Mouse (Mus musculus) C2C12 (cell line): ENCODE measurements around the gene Gys1. TPM values are rescaled to one million over a fixed set of nuclear protein-coding genes. Genes with fewer than 3 reads are reported as not detected.
"Not testable (repeated sequence)": the region's sequence is repeated elsewhere in the genome, so short reads cannot be mapped to it uniquely, and the experiment has no call there.

Source experiments
- H3K27me3 ChIP-seq: one replicate; pipeline ENCODE4 v1.6.1; 2011; ENCODE audit not compliant: control insufficient read depth, insufficient read depth, insufficient read length
- H3K36me3 ChIP-seq: one replicate; pipeline ENCODE4 v1.6.1; 2011; ENCODE audit not compliant: control insufficient read depth, insufficient read depth
- H3K4me3 ChIP-seq: one replicate; pipeline ENCODE4 v1.5.1; 2011; ENCODE audit warnings: mild to moderate bottlenecking, control low read depth; ENCODE audit not compliant: poor library complexity, insufficient read depth, severe bottlenecking
- H3K79me2 ChIP-seq: one replicate; pipeline ENCODE4 v1.6.1; 2011; ENCODE audit not compliant: control insufficient read depth, insufficient read depth
- H3K79me3 ChIP-seq: one replicate; pipeline ENCODE4 v1.6.1; 2011; ENCODE audit warnings: low read depth, control low read depth
- H3ac ChIP-seq: one replicate; pipeline ENCODE3; 2011; ENCODE audit warnings: low read depth; ENCODE audit not compliant: control insufficient read depth, insufficient read length
- CEBPB ChIP-seq: IDR thresholded peaks from one replicate; pipeline ENCODE4 v1.6.1; 2011; ENCODE audit warnings: low read depth, mild to moderate bottlenecking, control low read depth, moderate library complexity
- CTCF ChIP-seq: IDR thresholded peaks from one replicate; pipeline ENCODE4 v1.5.1; 2011; ENCODE audit not compliant: control insufficient read depth, insufficient read depth, insufficient read length
- FOSL1 ChIP-seq: IDR thresholded peaks from one replicate; pipeline ENCODE4 v1.8.0; 2011; ENCODE audit warnings: mild to moderate bottlenecking, low read length; ENCODE audit not compliant: poor library complexity, insufficient read depth, severe bottlenecking
- MAX ChIP-seq: IDR thresholded peaks from one replicate; pipeline ENCODE4 v1.6.1; 2011; ENCODE audit warnings: mild to moderate bottlenecking, control low read depth
- MYOD1 ChIP-seq: IDR thresholded peaks from one replicate; pipeline ENCODE4 v1.6.1; 2011; ENCODE audit warnings: low read depth; ENCODE audit not compliant: control insufficient read depth, insufficient read length
- MYOG ChIP-seq: IDR thresholded peaks from one replicate; pipeline ENCODE4 v1.6.1; 2011; ENCODE audit not compliant: control insufficient read depth, insufficient read length; ENCODE audit errors: extremely low read depth
- USF1 ChIP-seq: IDR thresholded peaks from one replicate; pipeline ENCODE4 v1.6.1; 2011; ENCODE audit warnings: low read depth, mild to moderate bottlenecking, control low read depth, moderate library complexity
- polyA plus RNA-seq: library from polyadenylated mRNA; unstranded; fragments of >200 nt; fragmentation: generic; extraction: Trizol; gene quantifications from one replicate; pipeline ENCODE4 v1.2.1, GENCODE M21; 2012; ENCODE audit warnings: missing spikeins

The Gys1 gene
- polyA plus RNA-seq, 1 experiment, result 25.2 TPM

GRCm38 (mm10) chr7:45462325-45462724 is 27.7 kb downstream of the Gys1 start:
- peaks cover 72% of the 10 kb centered on the region for H3K79me2 ChIP-seq
- H3ac ChIP-seq, result no peak overlapping the region
- H3K4me3 ChIP-seq, result no peak overlapping the region
- H3K79me3 ChIP-seq, result peaks cover 60% of the 10 kb centered on the region
- H3K27me3 ChIP-seq, result no peaks in the 10 kb centered on the region
- peaks cover 65% of the 10 kb centered on the region for H3K36me3 ChIP-seq
- TF ChIP-seq MYOD1 (no peak), MYOG (no peak), USF1 (no peak), CEBPB (no peak), CTCF (no peak), FOSL1 (no peak), MAX (no peak)

GRCm38 (mm10) chr7:45462868-45463267 is 28.2 kb downstream of the Gys1 start:
- peaks cover 55% of the 10 kb centered on the region for H3K79me3 ChIP-seq
- not testable (repeated sequence) for H3K27me3 ChIP-seq, H3K4me3 ChIP-seq, H3ac ChIP-seq
- H3K36me3 ChIP-seq, result peaks cover 59% of the 10 kb centered on the region
- H3K79me2 ChIP-seq, result peaks cover 67% of the 10 kb centered on the region

- H3K4me3 ChIP-seq, result no peak overlapping the region
- peaks cover 47% of the 10 kb centered on the region for H3K36me3 ChIP-seq
- TF ChIP-seq CEBPB (no peak), MYOD1 (no peak), MYOG (no peak), FOSL1 (no peak), USF1 (no peak)
- H3K27me3 ChIP-seq, result no peaks in the 10 kb centered on the region
- peaks cover 42% of the 10 kb centered on the region for H3K79me3 ChIP-seq
- H3K79me2 ChIP-seq, result peaks cover 54% of the 10 kb centered on the region
- no peak overlapping the region for H3ac ChIP-seq
Observed at GRCm38 (mm10) chr7:45463987-45464778, 29.5 kb downstream of the Gys1 start.

GRCm38 (mm10) chr7:45465112-45465511 is 30.5 kb downstream of the Gys1 start:
- Histone ChIP-seq H3K27me3 (no peaks in the 10 kb centered on the region), H3K36me3 (peaks cover 46% of the 10 kb centered on the region), H3K79me2 (peaks cover 48% of the 10 kb centered on the region), H3ac (peak overlapping the region; percentile 75), H3K79me3 (peaks cover 39% of the 10 kb centered on the region), H3K4me3 (peak overlapping the region; percentile 76)
- TF ChIP-seq MYOD1, result no peak
- TF ChIP-seq MYOG, result no peak
- no peak for TF ChIP-seq MAX
- no peak for TF ChIP-seq USF1
- no peak for TF ChIP-seq CTCF
- no peak for TF ChIP-seq CEBPB
- TF ChIP-seq FOSL1, result no peak

- peaks cover 36% of the 10 kb centered on the region for H3K79me3 ChIP-seq
- no peaks in the 10 kb centered on the region for H3K27me3 ChIP-seq
- peaks cover 42% of the 10 kb centered on the region for H3K36me3 ChIP-seq
- H3ac ChIP-seq, result peak overlapping the region; percentile 75
- TF ChIP-seq CEBPB (no peak), MYOG (no peak), CTCF (no peak), MAX (no peak), MYOD1 (no peak), FOSL1 (no peak), USF1 (no peak)
- peak overlapping the region; percentile 76 for H3K4me3 ChIP-seq
- peaks cover 44% of the 10 kb centered on the region for H3K79me2 ChIP-seq
Observed at GRCm38 (mm10) chr7:45465549-45465948, 30.9 kb downstream of the Gys1 start.

GRCm38 (mm10) chr7:45466283-45467089 is 31.8 kb downstream of the Gys1 start, which contains the start of gene Bax:
Gene Bax (minus strand): TSS chr7:45466898.
- Histone ChIP-seq H3K4me3 (peak within 1 kb of the TSS; percentile 76), H3K79me2 (peaks cover 43% of the 10 kb centered on the region), H3K36me3 (peaks cover 42% of the 10 kb centered on the region), H3K79me3 (peaks cover 34% of the 10 kb centered on the region), H3ac (peak within 1 kb of the TSS; percentile 75), H3K27me3 (no peaks in the 10 kb centered on the region)
- TF ChIP-seq MYOD1 (no peak), CTCF (no peak), USF1 (peak; percentile 97), FOSL1 (no peak), MYOG (no peak), CEBPB (no peak), MAX (peak; percentile 79)
